Mouse (Mus musculus) cerebellum, adult (tissue): ENCODE data around the gene Fbxl20.
"Not testable (repeated sequence)": the region's sequence is repeated elsewhere in the genome, so short reads cannot be mapped to it uniquely, and the experiment has no call there.

Source experiments
- ATAC-seq: cut with Nextera tagmentation; 2 replicates; pipeline ENCODE4 v1.9.2; 2017; ENCODE audit warnings: mild to moderate bottlenecking, moderate library complexity, mixed read lengths; ENCODE audit not compliant: insufficient number of reproducible peaks, low FRiP score, low TSS enrichment

Fbxl20 gene

DNA sequence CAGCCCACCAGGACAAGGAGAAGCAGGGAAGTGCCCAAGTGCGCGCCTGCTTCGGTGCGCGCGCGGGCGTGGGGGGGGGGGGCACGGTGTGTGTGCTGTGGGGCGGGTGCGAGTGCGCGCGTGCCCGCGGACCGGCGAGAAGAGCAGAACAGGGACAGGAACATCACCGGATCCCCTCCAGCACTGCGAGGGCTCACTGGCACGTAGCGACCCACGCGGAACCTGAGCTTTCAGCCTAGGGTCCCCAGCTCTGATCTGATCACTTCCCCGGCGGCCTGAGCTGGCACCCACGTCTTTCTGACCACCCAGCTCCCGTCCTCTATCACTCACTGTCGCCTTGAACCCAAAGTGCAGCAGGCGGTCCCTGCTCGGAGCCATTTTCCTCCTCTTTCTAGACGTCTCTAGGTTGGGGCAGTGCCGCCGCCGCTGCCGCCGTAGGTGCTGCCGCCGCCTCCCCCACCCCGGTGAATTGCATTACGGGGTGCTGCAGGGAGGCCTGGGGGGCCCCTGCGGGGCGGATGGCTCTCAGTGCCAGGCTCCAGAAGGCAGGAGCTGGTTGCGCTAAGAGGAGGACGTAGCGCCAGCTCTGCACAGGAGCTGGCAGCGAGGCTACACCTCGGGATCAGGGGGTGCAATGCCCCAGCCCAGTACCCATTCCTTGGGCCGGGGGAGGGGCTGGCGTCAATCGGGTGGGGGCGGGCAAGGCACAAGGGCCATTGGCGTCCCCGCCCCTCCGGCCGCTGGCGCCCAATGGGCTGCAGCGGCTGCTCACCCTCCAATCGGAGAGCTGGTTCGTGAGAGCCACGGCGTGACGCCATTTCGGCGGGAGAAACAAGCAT is at the start of gene Fbxl20:
Gene Fbxl20 (minus strand): TSS at position 618 of the 839 bp plus-strand sequence.
- peak; percentile 76 for ATAC-seq

GRCm38 (mm10) chr11:98192901-98193805 is 43.0 kb upstream of the Fbxl20 start, which contains the start of gene Med1:
Med1 (minus strand) TSS chr11:98193293.
- peak; percentile 96 for ATAC-seq

DNA sequence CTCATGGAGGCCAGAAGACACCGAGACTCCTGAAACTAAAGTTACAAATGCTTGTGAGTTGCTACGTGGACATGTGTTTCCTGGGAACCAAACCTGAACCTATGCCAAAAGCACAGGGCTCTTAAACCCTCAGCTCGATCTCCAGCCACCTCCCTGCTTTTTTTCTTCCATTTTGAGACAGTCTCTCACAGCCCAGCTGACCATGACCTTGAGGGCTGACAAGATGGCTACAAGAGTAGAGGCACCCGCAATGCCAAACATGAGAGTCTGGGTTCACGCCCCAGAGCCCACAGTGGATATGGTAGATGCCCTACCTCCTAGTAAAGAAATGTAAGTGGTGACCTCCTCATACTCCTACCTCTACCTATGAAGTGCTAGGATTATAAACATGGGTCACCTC is 40.6 kb upstream of the Fbxl20 start:
- ATAC-seq = no peak

- ATAC-seq = no peak
These were observed 37.6 kb upstream of the Fbxl20 start for GRCm38 (mm10) chr11:98187640-98188395.

DNA sequence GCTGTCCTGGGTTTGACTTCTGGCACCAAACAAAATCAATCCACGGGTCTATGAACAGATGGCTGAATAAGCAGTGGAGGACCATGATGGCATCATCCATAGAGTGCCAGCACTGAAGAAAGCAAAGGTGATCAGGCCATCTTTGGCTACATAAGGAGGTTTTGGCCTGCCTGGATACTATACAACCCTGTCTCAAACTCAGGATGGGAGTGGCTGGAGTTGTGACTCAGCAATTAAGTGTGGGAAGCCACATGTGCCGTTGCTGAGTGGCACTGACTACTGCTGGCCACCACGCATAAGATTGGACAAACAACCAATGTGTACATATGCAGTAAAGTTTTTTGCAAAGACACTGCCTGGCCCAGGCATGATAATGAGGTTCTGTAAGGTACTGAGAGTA is 31.9 kb upstream of the Fbxl20 start:
- not testable (repeated sequence) for ATAC-seq

GRCm38 (mm10) chr11:98168400-98168799 is 18.2 kb upstream of the Fbxl20 start:
- no peak for ATAC-seq

GRCm38 (mm10) chr11:98155094-98155493 is 4.9 kb upstream of the Fbxl20 start:
- ATAC-seq = no peak

- ATAC-seq = no peak
These were observed 488 bp upstream of the Fbxl20 start for GRCm38 (mm10) chr11:98150625-98151156.

GRCm38 (mm10) chr11:98149304-98149750 is 876 bp downstream of the Fbxl20 start:
- ATAC-seq = peak; percentile 81

DNA sequence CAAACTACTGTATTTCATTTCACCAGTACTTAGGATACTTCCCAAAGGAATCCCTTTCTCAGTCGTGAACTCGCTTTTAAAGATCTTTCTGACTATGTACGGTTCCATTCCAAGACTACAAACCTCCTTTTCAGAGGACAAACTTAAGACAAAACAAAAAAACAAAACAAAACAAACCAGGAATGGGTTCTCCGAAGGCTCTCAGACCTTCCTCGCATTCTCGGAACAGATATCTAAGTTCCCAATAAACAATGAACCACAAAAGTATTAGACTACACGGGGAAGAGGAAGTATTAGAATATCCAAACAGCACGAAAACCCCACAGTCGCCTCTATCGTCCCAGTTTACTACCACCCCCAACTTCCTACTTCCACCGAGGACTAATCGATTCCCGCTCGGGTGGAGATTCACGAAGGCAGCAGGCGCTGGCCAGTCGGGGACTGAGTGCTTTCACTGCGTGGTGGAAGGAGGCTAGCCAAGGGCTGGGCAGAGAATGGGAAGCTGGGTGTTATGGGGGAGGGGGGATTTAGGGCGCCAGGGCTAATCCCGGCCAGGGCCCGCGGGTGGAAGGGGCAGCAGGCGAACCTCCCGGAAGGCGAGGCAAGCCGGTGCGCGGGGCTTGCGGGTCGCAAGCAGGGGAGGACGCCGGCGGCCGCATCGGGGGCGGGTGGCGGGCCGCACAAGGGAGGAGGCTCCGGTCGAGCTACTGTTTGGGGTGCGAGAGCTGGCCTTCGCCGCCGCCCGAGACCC is 1.5 kb downstream of the Fbxl20 start:
- ATAC-seq = peak; percentile 47; the same call in 1 of the 2 replicates

DNA sequence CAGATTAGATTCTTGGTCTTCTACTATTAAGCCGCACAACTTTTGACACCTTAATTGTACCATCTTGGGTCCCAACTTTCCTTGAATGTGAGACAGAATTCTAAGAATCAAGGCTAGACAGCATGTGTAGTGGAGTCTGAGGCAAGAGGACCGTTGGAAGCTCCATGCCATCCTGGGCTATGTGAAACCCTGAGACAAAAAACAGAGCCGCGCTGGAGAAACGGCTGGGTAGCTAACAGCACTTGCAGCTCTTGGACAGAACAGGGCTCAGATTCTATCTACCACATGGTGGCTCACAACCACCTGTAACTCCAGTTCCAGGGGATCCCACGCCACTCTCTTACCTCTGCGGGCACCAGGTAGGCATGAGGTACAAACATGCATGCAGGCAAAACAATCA is 4.3 kb downstream of the Fbxl20 start:
- no peak for ATAC-seq

DNA sequence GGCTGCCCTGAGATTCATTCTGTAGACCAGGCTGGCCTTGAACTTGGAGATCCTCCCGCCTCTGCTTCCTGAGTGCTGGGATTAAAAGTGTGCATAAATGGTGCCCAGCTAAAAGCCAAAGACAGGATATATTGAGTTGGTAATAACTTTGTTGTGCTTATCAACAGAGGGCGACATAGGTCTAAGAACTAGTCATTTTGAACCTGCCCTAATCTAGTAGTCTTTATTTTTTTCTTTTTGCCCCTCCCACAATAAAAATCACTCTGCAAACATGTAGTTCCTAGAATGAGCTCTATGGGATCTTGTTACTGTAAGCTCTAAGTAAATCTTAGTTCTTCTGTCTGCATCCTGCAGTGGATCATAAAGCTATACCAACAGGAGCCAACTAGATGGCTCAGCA is 7.7 kb downstream of the Fbxl20 start:
- no peak for ATAC-seq

GRCm38 (mm10) chr11:98138894-98139293 is 11.3 kb downstream of the Fbxl20 start:
- no peak for ATAC-seq

GRCm38 (mm10) chr11:98137836-98138235 is 12.4 kb downstream of the Fbxl20 start:
- no peak for ATAC-seq

GRCm38 (mm10) chr11:98134951-98135350 is 15.3 kb downstream of the Fbxl20 start:
- ATAC-seq = no peak

DNA sequence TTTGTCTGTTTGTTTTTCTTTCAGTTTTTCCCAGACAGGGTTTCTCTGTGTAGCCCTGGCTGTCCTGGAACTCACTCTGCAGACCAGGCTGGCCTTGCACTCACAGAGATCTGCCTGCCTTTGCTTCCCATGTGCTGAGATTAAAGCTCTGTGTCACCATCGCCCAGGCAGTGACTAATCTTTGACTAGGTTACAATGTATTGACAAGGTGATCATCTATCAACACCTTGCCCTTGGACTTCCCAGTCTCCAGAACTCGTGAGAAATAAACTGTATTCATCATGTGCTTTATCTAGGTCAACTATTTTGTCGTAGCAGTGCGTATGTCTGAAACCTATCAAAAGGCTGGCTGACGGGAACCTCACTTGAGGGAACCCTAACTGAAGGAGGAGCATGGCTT is 26.8 kb downstream of the Fbxl20 start:
- ATAC-seq = no peak

DNA sequence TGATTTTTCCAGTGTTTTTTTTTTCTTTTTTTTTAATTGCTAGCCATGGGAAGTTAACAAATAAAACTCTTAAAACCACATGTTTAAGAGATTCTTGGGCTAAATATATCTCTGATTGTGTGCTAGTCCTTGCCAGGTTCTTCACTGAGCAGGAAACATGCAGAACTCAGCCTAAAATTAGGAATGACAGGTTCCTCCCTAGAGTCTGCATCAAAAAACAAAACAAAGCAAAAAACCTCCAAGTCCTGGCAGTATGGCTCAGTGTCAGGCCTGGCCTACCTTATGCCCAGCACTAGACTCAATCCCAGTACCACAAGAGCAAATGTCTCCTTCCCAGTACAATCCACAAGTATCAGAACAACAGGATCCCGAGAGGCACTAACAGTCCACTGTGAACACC is 35.8 kb downstream of the Fbxl20 start:
- ATAC-seq = no peak

- ATAC-seq = no peak
These were observed 36.7 kb downstream of the Fbxl20 start for GRCm38 (mm10) chr11:98113504-98113903.

- no peak for ATAC-seq
These were observed 40.5 kb downstream of the Fbxl20 start for GRCm38 (mm10) chr11:98109706-98110105.
